Mouse (Mus musculus) MN1 (cell line): Measurements from ENCODE around the gene Tsen54.

ENCODE experiments used
- DNase-seq: peaks from one replicate; pipeline ENCODE4 v3.0.0-alpha.2; 2016; ENCODE audit warnings: low spot score

Tsen54 gene

DNA sequence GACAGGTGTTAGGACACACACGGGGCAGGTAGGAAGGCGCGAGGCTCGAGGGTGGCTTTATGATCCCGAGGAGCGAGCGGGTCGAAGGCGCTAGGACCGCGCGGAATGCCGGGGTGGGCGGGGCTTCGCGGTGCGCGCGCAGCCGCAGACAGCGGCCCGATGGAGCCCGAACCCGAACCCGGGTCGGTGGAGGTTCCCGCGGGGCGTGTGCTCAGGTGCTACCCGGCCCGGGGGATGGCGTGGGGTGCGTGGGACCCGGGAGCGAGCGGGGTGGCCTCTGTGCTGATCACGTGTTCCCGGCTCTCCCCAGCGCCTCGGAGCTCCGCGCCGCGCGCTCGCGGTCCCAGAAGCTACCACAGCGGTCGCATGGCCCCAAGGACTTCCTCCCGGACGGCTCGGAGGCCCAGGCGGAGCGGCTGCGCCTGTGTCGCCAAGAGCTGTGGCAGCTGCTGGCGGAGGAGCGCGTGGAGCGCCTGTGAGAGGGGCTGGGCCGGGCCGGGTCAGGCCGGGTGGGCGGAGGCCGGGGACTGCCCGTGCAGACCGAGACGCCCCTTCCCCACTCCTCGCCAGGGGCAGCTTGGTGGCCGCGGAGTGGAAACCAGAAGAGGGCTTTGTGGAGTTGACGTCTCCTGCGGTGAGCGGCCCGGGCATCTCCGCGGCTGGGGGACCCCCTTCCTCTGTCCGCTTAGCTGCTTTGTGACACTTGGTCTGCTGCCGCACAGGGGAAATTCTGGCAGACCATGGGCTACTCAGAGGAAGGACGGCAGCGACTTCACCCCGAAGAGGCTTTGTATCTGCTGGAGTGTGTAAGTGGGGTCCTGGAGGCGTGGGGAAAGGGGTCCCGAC lies at the start of gene Tsen54:
Gene Tsen54, plus strand, starts transcription at position 120 of the 846 bp plus-strand sequence.
- DNase-seq = peak; percentile 80

DNA sequence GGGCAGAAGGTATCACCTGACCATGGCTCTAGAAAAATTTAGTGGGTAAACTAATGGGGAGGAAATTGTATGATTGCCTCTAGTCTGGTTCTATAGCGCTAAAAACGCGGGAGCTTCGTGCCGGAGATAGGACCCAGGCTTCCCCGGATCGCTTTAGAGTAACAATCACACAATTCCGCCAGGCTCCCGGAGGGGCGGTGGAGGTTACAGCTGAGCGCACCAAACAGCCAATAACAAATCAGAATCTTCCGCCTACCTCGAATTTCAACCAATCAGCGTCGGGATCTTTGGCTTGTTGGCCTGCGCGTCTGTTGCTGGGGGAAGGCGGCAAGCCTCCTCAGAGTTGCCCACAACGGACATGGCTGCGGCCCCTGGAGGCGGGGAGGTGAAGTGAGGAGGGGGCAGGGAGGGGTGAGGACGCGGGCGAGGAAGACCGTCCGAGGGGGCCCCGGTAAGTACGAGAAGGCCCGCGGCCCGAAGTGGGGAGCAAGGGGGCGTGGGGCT lies 49.4 kb upstream of the Tsen54 start, which contains the start of gene Tmem94:
Gene Tmem94, plus strand, starts transcription at position 331 of the 504 bp plus-strand sequence.
- peak; percentile 99 for DNase-seq

DNA sequence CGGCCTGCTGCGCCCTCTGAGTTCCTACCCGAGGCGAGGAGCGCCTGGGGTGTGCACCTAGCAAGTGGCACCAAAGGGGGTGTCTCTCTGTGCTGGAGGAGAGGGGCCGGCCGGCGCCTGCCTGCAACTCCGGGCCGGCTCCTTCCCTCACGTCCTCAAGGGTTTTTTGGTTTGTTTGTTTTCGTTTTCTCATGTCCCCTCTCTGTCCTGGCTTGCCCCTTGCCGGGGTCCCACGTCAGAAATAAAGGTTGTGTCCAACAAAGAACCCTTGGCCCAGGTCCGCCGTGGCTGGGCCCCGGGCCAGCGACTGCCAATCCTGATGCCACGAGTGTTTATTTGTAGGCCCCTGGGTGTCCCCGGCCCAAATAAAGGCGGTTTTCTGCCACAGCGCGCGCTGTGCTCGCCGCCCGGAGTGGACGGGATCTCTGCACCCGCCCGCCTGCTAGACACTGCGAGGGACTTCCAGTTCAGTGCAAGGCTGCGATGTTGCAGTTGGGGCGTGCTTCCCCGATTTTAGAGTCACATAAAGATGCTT lies 48.9 kb upstream of the Tsen54 start:
- peak; percentile 46 for DNase-seq

DNA sequence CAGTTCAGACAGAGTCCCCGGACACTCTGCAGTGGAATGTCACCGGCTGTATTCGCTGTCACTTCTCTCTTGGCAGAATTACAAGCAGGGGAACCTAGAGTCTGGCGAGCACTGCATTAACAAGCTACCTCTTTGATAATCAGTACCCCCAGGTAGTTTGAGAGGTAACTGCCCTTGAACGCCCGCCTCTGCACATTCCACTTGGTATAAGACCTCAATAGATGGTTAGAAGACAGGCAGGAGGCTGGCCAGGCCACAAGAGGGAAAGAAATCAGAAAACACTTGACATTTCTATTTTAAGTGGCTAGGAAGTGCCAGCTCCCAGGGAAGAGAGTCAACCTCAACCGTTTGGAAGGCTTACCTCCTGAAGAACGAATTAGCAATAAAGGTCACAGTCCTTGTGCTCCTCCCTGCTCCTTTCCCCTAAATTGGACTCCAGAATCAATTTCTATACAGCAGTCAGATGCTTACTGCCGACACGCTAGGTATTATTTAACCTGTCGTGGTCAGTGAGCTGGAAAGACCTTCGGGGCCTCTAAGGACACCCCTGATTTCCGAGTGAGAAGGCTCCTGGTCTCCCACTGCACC lies 48.1 kb upstream of the Tsen54 start:
- no peak for DNase-seq

DNA sequence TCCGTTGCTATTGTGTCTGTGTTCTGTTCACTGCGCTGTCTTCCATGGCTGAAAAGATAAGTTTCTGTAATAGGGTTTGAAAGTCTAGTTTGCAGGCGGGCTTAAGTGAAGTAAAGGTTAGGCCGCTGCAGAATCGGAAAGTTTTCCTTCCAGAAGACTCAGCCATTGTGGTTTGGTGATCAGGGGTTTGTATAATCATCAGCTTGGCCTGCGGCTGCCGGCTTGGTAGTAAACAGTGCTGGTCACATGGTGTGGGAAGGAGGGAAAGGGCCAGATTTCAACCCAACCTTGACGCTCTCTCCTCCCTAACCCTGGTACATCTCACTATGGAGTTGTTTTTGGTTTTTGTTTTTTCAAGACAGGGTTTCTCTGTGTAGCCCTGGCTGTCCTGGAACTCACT lies 47.5 kb upstream of the Tsen54 start:
- no peak for DNase-seq

DNA sequence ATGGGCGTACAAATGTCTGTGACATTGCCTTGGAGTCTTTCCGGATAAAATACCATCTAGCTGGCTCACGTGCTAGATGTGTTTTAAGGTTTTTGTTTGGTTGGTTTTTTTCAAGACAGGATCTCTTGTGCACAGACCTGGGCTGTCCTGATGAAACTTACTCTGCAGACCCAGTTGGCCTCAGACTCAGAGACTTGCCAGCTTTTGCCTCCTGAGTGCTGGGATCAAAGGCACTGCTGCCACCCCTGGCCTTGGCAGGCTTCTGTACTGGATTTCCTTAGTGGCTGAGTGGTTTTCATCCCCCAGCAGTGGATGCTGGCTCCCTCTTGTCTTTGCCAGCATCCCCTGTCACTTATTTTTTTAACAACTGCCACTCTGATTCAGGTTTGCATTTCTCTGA lies 45.6 kb upstream of the Tsen54 start:
- DNase-seq = no peak

DNA sequence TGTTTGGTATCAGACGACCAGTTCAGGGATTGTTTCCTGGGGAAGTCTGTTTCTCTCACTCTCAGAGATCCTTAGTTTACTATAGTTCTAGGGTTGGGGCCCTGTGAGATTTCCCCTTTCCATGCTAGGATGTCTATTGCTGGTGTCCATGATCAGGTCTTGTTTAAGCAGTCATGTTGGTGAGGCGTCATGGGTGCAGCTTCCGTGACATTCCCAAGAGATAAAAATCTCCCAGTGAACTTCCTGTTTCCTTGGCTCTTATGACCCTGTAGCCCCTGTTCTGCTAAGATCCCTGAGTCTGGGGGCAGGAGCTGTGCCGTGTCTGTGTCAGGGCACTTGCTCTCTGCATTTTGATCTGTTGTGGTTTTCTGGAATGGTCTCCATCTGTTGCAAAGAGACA lies 39.9 kb upstream of the Tsen54 start:
- DNase-seq = no peak

DNA sequence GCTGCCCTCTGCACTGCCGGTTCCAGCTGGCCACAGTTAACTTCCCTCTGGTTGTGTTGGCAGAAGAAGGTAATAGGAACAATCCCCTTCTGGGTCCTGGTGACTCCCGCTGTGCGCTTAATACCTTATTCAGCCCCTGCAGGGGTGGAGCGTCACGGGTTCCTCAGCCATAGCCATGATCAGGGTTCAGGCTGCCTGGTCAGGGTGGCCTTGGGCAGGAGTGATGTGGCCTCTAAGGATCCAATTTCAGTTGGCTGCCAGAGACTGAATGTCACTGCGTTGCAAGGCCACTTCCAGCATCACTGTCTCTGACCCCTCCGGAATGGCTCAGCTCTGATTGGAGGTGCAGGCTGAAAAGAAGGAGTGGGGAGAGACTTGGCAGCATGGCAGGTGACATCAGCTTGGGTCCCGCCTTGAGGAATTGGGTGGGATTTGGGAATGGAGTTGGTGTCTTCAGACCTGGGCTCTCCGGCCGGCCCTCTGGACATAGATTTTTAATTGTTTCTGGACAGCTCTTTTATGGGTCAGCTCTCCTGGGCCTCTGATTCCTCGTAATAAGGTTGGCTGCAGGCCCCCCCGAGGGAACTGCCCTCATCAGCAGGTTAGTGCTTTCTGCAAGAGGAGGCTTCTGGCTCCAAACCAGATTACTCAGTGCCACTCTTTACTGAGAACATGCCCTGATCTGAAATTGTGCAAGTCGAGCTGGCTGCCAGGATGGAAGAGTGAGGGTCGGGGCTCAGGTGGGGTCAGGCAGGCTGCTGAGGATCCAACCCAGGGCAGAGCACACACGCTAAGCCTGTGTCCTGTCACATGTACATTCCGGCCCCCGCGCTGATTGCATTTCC lies 38.5 kb upstream of the Tsen54 start:
- DNase-seq = peak; percentile 65

DNA sequence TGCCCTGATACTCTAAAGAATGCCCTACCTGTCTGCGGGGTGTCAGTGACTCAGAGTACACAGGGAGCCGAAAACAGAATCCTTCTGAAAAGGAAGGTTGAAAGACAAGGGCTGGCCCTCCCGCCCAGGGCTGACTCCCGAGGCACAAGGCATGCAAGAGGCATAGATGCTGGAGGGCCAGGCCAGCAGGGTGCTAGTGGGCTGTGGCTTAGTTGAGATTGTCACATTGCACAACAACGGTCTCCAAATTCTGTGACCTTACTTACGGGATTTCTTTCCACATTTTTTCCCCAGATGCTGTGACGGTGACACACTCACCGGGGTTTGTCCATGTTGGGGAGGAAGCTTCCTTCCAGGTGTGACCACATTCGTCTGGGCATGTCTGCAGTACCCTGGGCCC lies 37.6 kb upstream of the Tsen54 start:
- no peak for DNase-seq

DNA sequence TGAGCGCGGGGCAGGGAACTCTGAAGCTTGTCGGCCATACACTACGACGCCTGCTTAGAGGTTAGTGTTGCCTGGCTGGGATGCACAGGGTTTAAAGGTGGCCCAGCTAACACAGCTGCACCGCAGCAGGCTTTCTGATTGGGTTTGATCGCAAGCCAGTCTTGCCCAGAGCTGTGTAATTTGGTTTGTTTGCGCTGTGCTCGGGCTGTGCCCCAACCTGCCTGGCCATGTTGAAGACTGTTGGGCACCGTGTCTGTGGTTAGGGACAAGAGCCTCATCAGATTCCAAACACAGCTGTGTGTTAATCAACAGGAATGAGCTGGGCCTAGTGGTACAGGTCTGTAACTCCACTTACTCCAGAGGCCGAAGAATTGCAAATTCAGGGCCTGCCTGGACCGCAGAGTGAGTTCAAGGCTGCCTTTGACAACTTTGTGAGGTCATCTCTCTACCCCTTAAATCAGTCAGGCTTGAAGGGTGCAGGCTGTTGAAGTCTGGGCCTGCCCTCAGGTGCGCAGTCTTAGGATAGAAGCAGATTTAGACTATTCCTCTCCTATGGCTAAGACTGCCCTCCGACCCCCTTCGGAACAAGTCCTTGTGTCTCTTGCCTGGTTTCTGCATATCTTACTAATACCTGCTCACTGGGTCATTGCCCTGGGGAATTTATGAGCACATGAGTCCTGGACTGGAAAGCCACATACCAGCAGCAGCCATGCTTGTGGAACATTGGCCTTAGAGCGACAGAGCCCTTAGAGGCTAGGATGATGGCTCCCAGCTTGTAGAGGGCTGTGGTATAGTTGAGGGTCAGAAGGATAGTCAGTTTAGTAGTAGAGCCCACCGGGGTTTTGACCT lies 36.8 kb upstream of the Tsen54 start:
- DNase-seq = peak; percentile 32

DNA sequence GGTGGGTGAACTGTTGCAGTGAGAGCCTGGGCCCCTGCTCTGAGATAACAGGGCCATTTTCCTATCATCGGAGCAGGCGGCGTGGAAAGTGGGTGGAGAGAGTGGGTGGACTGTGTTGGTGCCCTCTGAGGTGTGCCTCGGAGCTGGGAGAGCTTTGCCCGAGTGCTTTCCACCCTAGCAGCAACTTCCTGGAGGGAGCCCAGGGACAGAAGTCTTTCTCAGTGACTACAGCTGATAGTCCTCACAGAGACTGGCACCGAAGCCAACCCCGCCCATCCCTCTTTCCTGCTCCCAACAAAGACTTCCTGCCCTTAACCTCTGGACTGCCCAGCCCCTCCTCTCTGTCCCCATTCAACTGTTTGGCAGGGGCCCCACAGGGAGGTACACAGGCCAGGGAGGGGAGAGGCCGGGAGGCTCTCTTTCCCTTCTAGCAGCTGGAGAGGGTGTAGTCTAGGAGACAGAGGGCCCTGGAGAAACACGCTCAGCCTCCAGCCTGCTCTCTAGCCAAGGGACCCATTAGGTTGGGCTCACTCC lies 35.4 kb upstream of the Tsen54 start:
- peak; percentile 65 for DNase-seq

DNA sequence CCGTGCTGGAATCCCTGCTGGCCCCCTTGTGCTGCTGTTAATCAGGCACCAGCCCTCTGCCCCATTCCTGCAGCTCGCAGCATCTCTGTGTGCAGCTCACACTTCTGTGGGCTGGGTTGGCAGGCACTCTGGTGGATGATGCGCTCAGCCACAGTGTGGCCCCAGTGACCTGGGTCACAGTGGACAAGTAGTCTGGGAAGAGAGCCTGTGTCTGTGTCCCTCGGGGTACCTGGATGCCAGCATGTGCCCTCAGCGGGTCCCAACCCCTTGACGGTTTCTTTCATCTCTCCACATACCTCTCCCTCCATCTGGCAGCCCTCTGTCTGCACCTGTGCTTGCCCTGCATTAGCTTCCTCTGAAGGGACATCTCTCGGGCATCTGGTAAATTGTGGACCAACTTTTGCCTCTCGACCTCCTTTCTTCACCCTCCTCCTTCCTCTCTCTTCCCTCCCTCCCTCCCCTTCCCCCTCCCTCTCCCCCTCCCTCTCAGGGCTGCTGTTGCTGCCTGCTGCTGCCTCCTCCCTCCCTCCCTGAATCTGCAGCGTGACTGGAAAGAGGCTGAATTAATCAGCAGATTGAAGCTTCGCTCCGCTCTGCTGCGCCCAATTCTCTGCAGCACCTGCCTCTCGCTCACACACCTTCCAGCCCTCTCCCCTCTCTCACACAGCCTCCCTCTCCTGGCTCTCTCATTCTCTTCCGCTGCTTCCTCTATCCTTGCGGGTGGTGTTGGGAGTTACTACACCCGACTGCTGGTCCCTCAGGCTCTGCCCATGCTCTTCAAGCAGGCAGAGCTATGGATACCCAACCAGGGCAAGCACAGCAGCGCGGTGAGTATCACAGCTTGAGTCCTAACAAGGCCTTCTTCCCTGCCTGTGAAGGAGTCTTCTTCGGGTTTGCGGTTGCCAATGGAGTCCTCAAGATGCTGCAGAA lies 34.1 kb upstream of the Tsen54 start:
- peak; percentile 43 for DNase-seq

DNA sequence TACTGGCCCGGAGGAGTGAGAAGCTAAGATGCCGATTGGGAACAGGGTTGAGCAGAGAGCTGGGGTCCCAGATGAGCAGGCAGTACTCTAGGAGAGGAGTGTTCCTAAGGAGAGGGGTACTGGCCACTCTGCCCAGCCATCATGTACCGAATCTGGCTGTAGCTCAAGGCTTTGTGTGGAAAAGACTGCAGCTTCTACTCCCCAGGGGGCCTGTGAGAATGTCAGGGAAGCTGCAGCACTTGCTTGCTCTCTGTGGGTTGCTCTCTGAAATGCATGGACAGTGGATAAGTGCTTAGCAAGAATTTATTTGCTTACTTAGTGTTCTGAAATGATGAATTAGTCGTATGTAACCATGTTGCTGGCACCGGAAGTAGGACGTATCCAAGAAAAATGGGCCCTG lies 28.1 kb upstream of the Tsen54 start:
- DNase-seq = no peak

DNA sequence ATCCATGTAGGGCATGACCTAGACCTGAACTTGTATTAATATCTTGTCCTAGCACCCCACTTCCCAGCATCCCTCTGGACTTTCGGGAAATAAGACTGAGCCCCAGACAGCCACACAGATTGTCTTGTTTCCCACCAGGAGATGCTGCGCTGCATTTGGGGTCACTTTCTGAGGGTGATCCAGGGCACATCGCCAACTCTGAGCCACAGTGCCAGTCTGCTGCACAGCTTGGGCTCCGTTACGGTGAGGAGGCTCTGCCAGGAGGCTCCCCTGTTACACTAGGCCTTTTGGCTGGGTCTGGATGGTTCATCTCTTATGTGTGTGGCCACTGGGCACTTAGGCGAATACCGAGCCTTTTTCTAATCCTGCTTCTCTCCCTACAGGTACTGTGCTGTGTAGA lies 24.7 kb upstream of the Tsen54 start:
- no peak for DNase-seq

DNA sequence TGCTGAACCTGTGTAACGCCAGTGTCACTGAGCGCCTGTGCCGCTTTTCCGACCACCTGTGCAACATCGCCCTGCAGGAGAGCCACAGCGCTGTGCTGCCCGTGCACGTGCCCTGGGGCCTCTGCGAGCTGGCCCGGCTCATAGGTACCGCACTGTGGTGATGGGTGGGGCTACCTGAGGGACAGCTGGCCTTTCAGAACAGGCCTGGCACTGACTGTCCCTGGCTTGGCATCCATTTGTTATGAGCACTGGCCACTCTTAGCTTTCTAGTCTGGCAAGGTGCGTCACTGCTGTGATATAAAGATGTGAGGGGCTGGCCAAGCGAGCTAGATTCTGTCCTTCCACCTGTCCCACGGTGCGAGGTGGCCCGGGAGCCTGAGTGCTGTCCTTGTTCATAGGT lies 22.6 kb upstream of the Tsen54 start:
- DNase-seq = no peak

DNA sequence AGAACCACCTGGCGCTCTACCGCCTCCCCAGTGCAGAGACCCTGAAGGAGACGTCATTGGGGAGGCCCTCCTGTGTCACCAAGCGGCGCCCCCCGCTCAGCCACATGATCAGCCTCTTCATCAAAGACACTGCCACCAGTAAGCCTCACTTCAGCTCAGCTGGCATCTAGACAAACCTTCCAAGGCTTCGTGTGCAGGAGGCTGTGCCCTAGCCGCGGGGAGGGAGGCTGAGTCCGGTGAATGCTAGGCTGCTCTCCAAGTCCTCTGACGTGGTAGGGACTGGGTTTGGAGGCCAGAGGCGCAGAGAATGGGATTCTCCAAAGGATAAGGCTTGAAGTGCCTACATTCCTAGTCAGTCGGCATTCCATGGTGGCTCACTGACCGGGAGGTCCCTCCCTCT lies 22.2 kb upstream of the Tsen54 start:
- DNase-seq = no peak

DNA sequence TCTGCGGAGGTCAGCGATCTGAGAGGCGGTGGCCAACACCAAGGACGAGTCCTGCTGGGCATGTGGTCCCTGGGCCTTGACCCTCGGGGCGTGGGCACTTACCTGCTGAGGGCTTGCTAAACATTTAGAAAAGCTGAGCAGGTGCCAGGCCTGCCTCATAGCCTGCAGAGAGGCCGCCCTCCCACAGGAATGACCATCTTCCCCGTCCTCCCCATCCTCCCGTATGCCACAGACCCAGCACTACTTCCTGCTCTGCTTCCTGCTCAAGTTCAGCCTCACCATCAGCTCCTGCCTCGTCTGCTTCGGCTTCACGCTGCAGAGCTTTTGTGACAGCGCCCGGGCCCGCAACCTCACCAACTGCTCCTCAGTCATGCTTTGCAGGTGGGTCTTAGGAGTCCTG lies 17.6 kb upstream of the Tsen54 start:
- DNase-seq = no peak

DNA sequence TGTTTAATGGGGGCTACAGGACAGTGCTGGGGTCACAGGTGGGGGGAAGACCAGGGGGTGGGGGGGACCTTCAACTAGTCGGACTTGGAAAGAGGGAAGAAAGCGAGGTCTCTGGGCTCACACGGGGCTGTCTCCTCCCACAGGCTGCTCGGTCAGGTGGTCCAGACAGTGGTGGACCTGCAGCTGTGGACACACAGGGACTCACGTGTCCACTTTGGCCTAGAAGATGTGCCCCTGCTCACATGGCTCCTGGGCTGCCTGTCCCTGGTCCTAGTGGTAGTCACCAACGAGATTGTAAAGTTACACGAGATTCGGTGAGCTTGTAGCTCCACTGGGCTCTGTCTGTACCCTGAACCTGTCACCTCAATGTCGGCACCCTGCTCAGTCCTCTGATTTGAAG lies 16.9 kb upstream of the Tsen54 start:
- DNase-seq = no peak

DNA sequence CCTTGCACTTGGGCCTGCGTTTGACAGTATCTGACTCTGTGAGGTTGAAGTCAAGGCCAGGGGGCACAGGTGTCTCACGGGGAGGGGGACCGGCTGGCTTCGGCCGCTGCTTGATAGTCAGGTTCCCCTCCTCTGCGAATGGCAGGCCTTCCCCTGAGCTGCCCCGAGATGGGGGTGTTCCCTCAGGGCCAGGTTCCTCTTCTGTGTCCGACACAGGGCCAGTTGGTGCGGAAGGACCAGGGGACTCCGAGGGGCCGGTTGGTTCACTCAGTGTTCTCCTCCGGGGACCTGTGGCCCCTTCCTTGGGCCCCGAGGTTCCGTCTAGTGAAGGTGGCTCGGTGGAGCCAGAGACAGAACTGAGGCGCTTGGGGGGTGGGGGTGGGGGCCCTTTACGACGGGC lies 13.5 kb upstream of the Tsen54 start:
- no peak for DNase-seq
